Mouse (Mus musculus) stomach, embryonic 15.5 days (tissue): ENCODE data around the gene Apip. TPM values are rescaled to one million over a fixed set of nuclear protein-coding genes. Genes with fewer than 3 reads are reported as not detected.
A peak's percentile ranks its signal among the peaks of the same experiment; 100 is the strongest.

Source experiments
- ATAC-seq: fragments of 200-750 bp; cut with Nextera tagmentation; 2 replicates; pipeline ENCODE4 v1.8.0; 2017; ENCODE audit warnings: low read depth, moderate number of reproducible peaks, moderate TSS enrichment; ENCODE audit not compliant: insufficient read depth, low FRiP score
- H3K27ac ChIP-seq: fragments of 300-500 bp; sonication (generic); 2 replicates; pipeline ENCODE4 v1.5.1; 2015; ENCODE audit warnings: mild to moderate bottlenecking, inconsistent platforms
- H3K27me3 ChIP-seq: fragments of 300-500 bp; sonication (generic); replicated peaks from 2 replicates; pipeline ENCODE4 v1.6.1; 2015; ENCODE audit warnings: inconsistent platforms
- H3K36me3 ChIP-seq: fragments of 300-500 bp; sonication (generic); 2 replicates; pipeline ENCODE4 v1.6.1; 2015; ENCODE audit warnings: inconsistent platforms
- H3K4me1 ChIP-seq: fragments of 300-500 bp; sonication (generic); 2 replicates; pipeline ENCODE4 v1.6.1; 2015; ENCODE audit warnings: inconsistent platforms
- H3K4me2 ChIP-seq: fragments of 300-500 bp; sonication (generic); 2 replicates; pipeline ENCODE4 v1.6.1; 2015; ENCODE audit warnings: mild to moderate bottlenecking, inconsistent platforms
- H3K4me3 ChIP-seq: fragments of 300-500 bp; sonication (generic); replicated peaks from 2 replicates; pipeline ENCODE4 v1.5.1; 2015; ENCODE audit warnings: inconsistent platforms
- H3K9ac ChIP-seq: fragments of 300-500 bp; sonication (generic); 2 replicates; pipeline ENCODE4 v1.6.1; 2015; ENCODE audit warnings: inconsistent platforms
- H3K9me3 ChIP-seq: fragments of 300-500 bp; sonication (generic); 2 replicates; pipeline ENCODE4 v1.6.1; 2016; ENCODE audit warnings: inconsistent platforms
- WGBS: fragments of 180-500 bp; shearing (Covaris S2); methylation state at CpG from one replicate; pipeline ENCODE4 v1.1.7; 2015; 5-methylcytosine and 5-hydroxymethylcytosine counted together
- polyA plus RNA-seq: library from polyadenylated mRNA; unstranded; fragments of >200 nt; fragmentation: Nextera tagmentation; extraction: Ambion mirVana; gene quantifications from 2 replicates; pipeline ENCODE4 v1.2.1, GENCODE M21; 2015

The Apip gene
- polyA plus RNA-seq, 1 experiment from 2014 or later: 65.0 TPM

- ATAC-seq: peak; percentile 56; the same call in 1 of the 2 replicates
- H3K27ac ChIP-seq: peak overlapping the region; percentile 16; the same call in 1 of the 2 replicates
- H3K36me3 ChIP-seq: no peaks in the 10 kb centered on the region
- H3K9ac ChIP-seq: no peak overlapping the region
- no peaks in the 10 kb centered on the region for H3K4me1 ChIP-seq
- 57% methylated on average over 8 of the region's 8 CpGs for WGBS
- no peaks in the 10 kb centered on the region for H3K27me3 ChIP-seq
- no peaks in the 10 kb centered on the region for H3K9me3 ChIP-seq
- no peak overlapping the region for H3K4me2 ChIP-seq
- H3K4me3 ChIP-seq: no peak overlapping the region
Measured at GRCm38 (mm10) chr2:103111669-103112068, 38.2 kb downstream of the Apip start.

DNA sequence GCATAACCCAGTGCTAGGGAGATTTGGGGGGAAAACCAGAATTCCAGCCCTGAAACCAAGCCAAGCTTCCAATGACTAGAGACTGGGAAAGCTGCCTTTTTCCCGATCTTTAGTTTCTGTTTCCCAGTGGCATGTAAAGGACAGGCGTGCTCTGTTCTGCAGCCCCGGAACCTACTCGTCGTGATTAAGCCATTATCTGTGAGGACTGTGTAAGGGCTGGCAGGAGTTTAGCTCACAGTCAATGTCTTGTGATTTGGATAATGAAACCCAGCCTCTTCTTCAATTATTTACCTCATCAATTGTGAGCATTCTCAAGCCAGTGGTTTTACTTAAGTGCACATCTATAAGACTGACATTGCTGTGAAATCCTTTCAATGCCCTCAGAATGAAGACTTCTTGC lies 43.7 kb downstream of the Apip start:
- Histone ChIP-seq H3K9ac (no peak overlapping the region), H3K27me3 (no peaks in the 10 kb centered on the region), H3K4me2 (no peak overlapping the region), H3K4me3 (no peak overlapping the region), H3K9me3 (no peaks in the 10 kb centered on the region), H3K27ac (no peak overlapping the region), H3K4me1 (no peaks in the 10 kb centered on the region), H3K36me3 (no peaks in the 10 kb centered on the region)
- no peak for ATAC-seq
- WGBS: 65% methylated on average over 5 of the region's 5 CpGs

DNA sequence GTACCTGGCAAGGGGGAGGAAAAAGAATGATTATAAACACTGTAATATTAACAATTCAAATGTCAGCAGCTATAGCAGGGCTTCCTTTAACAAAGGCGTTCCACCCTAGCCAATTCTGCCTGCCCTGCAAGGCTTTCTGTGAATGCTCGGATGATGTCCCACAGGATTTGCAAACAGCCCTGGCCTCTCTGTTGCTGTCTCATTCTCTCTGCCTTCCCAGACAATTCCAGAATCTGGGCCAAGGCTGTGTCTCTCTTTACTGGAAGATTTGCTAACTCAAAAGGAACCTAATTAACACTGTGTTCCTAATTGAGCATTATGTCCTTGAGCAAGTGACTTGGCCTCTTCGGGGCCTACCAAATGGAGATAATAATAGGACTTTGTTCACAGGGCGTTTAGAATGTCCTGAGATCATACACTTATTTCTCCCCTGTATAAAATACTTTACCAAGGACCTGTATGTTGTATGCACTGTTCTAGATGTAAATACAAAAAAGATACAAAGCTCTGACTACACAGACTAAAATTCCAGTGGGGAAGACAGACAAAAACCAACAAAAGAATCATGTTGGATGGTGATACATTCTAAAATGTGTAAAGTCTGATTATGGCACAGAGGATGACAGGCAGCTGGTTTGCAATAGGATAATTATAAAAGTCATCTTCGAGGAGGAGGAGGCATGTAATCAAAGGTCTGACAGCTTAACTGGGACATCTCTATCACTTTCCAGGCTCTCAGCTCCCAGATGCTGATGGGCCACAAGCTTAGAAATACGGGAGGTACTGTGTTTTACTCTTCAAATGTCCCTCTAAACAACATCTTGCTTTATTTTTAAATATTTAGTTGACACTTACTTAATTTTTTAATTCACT lies 45.1 kb downstream of the Apip start:
- Histone ChIP-seq H3K27ac (no peak overlapping the region), H3K4me2 (no peak overlapping the region), H3K4me1 (no peaks in the 10 kb centered on the region), H3K9me3 (no peaks in the 10 kb centered on the region), H3K36me3 (no peaks in the 10 kb centered on the region), H3K4me3 (no peak overlapping the region), H3K9ac (no peak overlapping the region), H3K27me3 (no peaks in the 10 kb centered on the region)
- WGBS: 56% methylated on average over 6 of the region's 6 CpGs
- no peak for ATAC-seq

- Histone ChIP-seq H3K4me1 (no peaks in the 10 kb centered on the region), H3K36me3 (no peaks in the 10 kb centered on the region), H3K9me3 (no peaks in the 10 kb centered on the region), H3K27ac (no peak overlapping the region), H3K4me2 (no peak overlapping the region), H3K4me3 (no peak overlapping the region), H3K9ac (no peak overlapping the region), H3K27me3 (no peaks in the 10 kb centered on the region)
- WGBS: 76% methylated on average over 7 of the region's 7 CpGs
- ATAC-seq: no peak
Measured at GRCm38 (mm10) chr2:103119197-103119854, 45.9 kb downstream of the Apip start.

GRCm38 (mm10) chr2:103129676-103130075 lies 56.2 kb downstream of the Apip start:
- Histone ChIP-seq H3K27me3 (no peaks in the 10 kb centered on the region), H3K27ac (no peak overlapping the region), H3K9me3 (no peaks in the 10 kb centered on the region), H3K4me3 (no peak overlapping the region), H3K9ac (no peak overlapping the region), H3K4me1 (no peaks in the 10 kb centered on the region), H3K4me2 (no peak overlapping the region), H3K36me3 (no peaks in the 10 kb centered on the region)
- ATAC-seq: no peak
- WGBS: 89% methylated on average over 2 of the region's 2 CpGs

DNA sequence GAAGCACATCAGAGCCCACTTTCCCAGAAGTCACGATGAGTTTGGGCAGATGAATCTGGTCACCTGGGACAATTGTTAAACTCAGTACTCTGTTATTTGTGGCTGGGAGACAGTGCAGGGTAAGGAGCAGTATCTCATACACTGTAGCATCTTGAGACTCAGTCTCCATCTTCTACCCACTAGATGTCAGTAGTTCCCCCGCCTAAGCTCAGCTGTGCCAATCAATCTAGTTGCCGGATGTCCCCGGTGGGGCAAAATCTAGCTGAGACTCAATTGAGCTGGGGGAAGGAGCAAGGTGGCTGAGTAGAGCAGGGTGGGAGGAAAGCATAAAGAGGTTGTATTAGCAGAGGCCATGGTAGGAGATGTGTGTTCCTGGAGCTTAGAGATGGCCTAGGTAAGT lies 57.7 kb downstream of the Apip start:
- 27% methylated on average over 4 of the region's 4 CpGs for WGBS
- Histone ChIP-seq H3K9ac (no peak overlapping the region), H3K36me3 (no peaks in the 10 kb centered on the region), H3K9me3 (no peaks in the 10 kb centered on the region), H3K27ac (no peak overlapping the region), H3K4me3 (no peak overlapping the region), H3K4me2 (no peak overlapping the region), H3K27me3 (no peaks in the 10 kb centered on the region), H3K4me1 (no peaks in the 10 kb centered on the region)
- ATAC-seq: no peak

DNA sequence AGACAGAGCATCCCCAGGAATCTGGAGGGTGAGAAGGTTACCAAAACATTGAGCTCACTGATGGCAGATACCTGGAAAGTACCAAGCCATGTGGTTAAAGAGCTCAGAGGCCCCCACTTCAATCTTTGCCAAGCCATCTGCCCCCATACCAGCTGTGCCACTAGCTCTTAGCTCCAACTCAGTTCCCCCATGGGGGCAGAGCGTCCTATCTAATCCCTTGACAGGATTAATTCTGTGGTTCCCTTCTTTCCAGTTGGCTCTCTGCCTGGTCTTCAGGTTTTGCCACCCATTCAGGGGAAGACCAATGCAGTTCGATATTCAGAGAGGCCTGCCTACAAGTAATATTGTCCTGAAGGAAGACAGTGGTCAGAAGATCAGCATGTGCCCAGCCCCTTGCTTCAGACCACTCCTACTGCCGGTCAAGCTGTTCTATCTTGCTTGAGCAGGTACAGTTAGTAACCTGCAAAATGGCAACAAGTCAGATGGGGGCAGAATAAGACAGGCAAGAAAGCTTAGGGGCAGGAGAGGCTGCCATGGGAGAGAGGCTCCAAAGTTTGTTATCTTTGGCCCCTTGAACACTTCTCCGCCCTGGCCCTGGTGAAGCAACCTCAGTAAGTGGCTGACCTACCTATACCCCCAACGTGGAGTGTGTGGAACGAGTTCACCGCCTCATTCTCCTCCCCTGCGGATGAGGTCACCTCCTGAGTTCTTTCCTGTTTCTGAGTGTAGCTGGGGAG lies 65.2 kb downstream of the Apip start:
- no peak overlapping the region for H3K4me3 ChIP-seq
- 40% methylated on average over 8 of the region's 8 CpGs for WGBS
- peaks cover 3% of the 10 kb centered on the region; the same call in 1 of the 2 replicates for H3K4me1 ChIP-seq
- no peak overlapping the region for H3K4me2 ChIP-seq
- H3K36me3 ChIP-seq: no peaks in the 10 kb centered on the region
- no peak overlapping the region for H3K9ac ChIP-seq
- peak; percentile 70 for ATAC-seq
- H3K9me3 ChIP-seq: no peaks in the 10 kb centered on the region
- H3K27ac ChIP-seq: peak overlapping the region; percentile 46; the same call in 1 of the 2 replicates
- H3K27me3 ChIP-seq: no peaks in the 10 kb centered on the region

Other genes with a start within 250 kb of the Apip start
- 15.9 and 19.4 TPM in 2 replicates for gene Cd44, start 172.0 kb upstream of the Apip start, polyA plus RNA-seq
- 32.2 and 36.1 TPM in 2 replicates for gene Pdhx, start 162 bp upstream of the Apip start, polyA plus RNA-seq
- 28.6 and 32.2 TPM in 2 replicates for gene Ehf, start 229.6 kb downstream of the Apip start, polyA plus RNA-seq